Mouse (Mus musculus) thymus, postnatal 10 days (tissue): ENCODE data around the gene Agbl4.
A peak's percentile ranks its signal among the peaks of the same experiment; 100 is the strongest.

Source experiments
- DNase-seq, 2 experiments: peaks; one replicate each; pipeline ENCODE4 v3.0.0; 2021; ENCODE audit warnings: low spot score in 2 of 2

Gene Agbl4

DNA sequence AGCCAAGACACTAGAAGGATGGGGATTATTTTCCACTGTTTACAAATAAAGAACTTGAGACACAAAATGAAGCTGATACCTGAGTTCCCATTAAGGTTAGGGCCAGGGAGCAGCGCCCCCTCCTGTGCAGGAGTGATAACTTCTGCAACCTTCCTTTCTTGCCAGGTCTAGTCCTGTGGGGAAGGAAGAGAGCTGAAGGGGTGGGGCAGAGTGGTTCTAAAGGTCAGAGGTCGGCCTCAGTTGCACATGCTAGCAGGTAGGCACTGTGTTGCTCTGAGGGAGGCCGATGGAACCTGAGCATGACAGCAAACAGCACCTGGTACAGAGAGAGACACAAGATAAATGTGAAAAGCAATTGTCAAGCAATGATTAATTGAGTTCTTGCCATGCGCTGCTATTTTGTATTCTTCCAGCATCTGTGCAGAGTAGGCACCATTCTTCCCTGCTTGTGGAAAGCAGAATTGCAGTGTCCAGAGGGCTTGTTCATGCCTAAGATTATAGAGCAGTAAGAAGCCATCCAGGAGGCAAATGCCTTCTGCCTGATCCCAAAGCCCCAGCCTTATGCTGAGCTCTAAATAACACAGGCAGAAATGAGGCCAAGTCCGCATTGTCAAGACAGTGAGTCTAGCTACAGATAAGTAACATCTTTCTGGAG is 1096.4 kb downstream of the Agbl4 start:
- no peak for DNase-seq

DNA sequence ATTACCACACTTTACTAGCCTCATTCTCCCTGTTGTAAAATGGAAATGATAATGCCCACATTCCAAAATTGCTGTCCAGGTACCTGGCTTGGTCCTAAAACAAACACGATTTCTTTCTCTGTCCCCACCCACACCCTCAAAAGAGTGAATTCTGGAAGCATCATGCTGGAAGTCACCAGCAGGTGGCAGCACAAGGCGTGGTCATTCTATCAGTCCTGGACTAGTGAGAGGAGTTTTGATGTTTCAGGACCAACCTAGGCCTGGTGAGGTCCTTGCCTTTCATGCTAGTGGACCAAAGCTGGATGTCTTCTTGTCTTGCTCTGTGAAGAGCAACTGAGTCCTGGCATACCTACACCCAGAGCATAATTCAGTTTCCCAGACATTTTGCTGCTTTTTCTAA is 1098.5 kb downstream of the Agbl4 start:
- DNase-seq: peak in 1 of 2 experiments; percentile 38

DNA sequence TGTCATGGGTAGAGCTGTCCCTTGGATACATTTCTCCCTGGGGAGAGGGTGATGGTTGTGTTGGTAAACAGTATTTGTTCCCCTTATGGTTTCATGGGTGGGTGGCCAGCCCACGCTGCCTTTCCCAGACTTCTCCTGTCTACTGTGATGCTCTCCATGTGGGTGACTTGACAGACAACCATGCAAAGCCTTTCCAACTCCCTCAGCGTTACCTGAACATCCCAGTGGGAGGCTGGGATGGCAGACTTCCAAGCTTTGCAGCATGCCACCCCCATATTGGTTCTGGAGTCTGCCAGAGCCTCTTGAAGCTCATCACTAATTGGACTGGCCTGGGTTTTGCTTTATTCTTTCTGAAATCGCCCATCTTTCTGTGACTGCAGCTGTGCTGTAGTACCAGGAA is 1101.3 kb downstream of the Agbl4 start:
- DNase-seq: no peak

DNA sequence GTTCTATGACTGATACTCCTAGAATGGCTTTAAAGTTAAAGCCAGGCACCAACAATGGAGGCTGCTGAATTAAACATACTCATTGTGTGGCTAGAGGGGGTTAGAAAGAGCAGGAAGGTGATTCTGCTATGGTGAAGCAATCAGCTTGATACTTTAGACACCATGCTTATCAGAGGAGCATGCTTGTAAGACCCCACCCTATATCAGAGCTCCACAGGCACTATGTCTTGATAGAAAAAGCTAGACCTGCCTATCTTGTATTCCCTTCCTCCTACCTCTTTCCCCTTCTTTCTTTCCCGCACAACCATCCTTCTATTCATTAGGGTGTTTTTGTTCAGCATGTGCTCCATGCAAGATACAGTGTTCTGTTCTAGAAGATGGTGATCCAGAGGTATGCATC is 1104.0 kb downstream of the Agbl4 start:
- DNase-seq: no peak

DNA sequence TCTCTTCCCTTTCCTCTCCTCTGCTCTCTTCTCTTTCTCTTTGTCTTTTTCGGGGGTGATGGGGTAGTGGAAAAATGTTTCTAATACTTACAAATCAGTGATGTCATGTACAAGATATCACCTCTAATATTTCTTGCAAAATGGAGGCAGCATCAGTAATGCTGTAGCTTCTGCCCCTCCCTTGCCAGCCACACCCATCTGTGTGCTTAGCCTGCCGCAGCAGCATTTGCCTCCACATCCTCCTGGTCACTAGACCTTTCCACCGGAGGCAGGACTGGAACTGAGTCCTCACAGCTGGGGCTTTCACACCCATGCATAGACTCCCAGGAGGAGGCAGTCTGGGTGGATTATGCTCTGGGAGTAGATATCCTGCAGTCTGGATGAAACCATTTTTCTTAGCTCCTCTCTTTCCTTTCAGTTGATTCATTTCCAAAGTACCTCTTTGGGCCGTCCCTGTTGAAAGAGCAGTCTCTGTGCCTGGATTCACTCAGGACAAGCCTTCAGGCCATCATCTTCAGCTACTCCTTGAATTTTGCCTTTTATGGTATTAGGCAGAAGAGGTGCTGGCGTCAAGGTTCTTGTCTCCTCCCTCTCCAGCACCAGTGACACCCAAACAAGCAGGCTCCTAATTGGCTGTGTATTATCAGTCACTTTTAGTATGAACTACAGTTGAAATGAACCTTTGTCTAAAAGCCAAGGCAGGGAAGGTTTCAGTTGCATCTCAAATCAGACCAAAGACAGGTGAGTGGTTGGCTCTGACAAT is 1105.7 kb downstream of the Agbl4 start:
- DNase-seq: no peak

DNA sequence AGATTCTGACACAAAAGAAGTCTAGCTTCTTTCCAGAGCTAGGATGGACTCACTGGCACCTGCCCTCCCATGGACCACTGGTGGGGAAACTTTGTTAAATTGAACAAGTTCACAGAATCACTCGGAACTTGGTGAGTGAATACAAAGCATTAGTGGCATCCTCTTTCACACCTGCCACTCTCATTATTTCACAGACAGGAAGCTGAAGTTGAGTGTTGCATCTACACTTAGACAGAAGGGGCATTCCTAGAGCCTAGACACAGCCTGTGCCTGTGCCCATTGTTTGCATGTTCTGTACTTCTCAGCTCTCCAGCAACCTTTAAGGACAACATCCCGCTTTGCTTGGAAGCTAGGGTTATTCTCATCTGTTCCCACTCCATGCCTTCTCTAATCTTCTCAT is 1107.5 kb downstream of the Agbl4 start:
- DNase-seq: no peak

DNA sequence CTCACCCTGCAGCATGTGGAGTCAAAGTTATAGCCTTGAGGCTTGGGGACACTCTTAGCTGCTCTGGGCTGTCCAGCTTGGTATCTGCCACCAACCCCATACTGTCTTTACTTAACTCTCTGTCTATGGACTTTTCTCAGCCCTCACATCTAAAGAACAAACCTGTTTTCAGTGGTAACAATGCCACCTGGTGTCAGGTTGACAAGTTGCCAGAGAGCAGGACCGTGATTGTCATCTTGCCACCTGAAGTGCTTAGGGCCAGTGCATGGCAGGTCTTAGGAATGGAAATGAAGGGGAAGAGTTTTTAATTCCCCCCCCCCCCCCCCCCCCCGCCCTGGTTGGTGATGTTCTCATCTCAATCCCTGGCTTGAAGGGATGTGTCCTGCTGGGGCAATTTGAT is 1112.7 kb downstream of the Agbl4 start:
- DNase-seq: no peak

DNA sequence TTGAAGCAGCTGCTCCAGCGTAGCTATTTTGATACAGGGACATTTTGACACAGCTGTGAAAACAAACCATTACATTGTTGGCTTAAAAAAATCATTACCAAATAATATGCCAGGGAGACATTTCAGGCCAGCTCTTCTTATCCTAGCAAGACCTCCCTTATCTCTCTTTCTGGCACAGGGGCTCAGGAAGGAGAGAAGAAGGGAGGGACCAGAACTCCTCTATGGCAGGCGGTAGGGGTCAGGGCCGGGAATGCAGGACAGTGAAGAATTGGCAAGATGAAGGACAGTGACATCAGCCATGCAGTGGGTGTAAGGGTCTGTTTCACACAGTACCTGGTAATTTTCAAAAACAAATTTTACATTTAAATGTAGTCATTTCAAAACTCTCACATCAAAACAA is 1116.5 kb downstream of the Agbl4 start:
- DNase-seq: no peak

DNA sequence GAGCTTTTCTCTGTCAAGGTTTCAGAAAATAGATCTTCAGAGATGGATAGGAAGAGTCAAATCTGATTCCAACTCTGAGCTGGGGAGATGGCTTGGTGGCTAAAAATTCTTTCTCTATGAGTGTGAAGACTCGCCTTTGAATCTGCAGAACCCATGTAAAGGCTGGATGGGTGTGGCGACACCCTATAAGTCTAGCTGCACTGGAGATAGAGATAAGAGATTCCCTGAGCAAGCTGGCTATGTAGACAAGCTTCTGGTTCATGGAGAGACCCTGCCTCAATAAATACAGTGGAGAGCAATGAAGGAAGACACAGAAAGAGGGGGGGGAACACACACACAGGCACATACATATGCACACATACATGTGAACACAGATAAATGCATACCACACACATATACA is 1118.7 kb downstream of the Agbl4 start:
- DNase-seq: no peak

DNA sequence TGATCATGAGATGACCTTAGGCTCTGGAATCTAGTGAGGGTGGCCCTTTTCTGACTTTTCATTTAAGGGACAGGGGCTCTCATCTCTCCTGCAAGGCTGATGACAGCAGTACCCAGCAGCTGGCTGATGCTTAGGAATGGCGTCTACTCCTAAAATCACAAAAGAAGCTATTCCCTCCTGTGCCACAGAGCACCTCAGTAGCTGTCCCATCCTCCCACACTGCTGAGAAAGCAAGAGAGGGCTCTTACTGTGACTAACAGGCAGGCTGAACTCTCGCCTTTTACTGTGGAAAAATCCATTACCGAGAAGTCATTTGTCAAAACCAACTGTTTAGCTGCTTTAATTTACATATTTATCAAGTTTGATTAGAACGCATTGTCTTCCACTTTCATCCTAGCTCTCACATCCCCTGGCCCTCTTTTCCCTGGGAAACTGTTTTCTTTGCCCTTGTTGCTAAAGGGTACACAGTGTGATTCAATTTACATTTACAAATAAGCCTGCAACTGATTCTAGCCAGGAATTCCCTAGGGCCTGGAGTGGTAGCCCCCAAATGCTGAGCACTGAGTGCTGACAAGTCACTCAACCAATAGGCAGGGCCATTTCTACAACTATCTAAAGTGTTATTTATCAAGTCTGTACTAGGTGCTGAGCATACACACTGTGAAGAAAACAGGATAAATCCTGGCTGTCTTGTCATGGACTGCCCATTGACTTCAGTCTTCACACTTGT is 1119.8 kb downstream of the Agbl4 start:
- DNase-seq: no peak

DNA sequence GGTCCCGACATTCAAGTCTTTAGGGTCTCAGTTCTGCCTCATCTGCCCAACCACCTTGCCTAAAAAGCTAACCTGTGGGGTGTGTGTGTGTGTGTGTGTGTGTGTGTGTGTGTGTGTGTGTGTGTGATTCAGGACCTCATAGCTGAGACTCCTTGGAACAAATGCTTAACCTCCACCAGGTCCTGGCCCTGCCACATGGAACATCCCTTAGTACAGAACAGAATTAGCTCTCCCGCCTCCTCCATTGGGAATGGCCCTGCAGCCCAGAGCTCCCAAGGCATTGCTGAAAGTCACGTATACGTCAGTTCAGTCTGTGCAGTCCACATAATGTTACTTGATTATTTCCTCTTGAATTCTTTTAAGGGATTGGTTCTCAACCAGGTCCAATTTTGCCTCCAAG is 1120.7 kb downstream of the Agbl4 start:
- no peak for DNase-seq

DNA sequence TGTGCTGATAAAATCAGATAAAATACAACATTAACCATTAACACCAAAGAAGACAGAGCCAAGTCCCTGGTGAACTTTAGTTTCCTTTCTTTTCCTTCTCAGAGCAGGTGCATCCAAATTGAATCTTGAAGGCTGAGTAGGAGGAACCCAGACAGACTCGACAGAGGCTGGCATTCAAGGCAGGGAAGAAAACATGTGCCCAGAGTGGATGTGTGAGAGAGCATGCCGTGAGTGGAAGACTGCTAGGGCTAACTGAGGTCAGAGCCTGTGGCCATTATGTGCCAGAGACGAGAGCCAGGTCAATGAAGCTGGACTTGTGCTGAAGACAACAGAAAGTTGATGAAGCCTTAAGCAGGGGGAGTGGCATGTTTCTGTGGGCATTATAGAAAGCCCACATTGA is 1121.8 kb downstream of the Agbl4 start:
- DNase-seq: no peak

DNA sequence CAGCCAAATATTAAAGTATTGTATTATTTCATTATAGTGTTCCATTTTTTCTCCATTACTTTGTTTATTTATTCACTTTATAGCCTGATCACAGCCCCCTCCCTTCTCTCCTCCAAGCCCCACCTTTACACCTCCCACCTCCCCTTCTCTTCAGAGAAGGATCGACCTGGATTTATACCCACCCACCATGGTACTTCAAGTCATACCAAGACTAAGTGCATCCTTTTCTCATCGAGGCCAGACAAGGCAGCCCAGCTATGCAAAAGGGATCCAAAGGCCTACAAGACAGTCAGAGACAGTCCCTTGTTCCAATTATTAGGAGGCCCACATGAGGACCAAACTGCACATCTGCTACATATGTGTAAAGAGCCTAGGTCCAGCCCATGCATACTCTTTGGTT is 1122.5 kb downstream of the Agbl4 start:
- DNase-seq: no peak

DNA sequence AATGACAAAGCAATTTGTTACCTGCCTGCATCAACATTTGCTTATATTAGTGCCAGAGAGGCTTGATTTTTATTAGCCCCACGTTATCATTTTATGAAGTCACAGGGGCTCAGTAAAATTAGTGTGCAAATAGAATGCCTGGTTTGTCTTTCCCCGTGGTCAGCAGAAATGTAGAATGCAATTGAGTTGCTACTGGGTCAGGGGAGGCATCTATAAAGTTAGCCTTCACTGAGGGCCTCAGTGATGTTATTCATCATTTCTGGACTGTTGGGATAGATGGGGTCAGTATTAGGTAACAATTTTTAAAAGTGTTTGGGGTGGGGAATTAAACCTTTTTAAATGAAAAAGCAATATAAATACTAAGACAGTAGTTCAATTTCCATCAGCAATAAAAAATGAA is 1125.5 kb downstream of the Agbl4 start:
- DNase-seq: no peak

DNA sequence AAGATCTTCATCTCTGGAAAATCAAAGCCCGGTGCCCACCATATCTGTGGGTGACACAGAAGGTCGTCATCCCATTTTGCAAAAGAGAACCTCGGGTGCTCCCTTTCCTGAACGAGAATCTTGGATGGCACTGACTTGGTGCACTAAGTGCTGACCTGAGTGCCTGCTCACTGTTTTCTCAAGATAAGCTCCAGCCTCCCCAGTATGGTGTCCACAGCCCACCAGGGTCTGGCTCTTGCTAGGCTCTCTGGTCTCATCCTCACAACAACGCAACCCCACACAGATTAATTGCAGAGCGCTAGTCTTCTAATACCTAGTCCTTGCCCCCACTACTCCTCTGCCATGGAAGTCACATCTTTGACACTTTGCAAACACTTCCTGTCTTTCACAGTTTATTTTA is 1131.5 kb downstream of the Agbl4 start:
- no peak for DNase-seq

DNA sequence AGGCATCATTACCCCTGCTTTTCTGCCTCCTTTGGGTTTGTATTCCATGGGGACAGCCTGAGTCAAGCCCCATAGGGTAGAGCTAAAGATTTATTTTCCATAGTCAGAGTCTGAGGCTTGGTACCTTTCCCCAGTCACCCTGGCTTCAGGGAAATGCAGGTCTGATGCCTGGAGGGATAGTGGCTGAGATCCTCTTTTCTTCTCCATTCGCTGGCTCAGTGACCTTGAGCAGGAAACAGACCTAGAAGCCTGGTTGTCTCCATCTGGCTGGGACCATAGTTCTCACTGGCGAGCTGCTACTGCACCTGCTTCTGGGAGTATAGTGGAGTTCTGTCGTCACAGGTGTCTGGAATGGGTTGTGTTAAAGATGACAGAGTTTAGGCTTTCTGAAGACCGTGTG is 1132.5 kb downstream of the Agbl4 start:
- no peak for DNase-seq

DNA sequence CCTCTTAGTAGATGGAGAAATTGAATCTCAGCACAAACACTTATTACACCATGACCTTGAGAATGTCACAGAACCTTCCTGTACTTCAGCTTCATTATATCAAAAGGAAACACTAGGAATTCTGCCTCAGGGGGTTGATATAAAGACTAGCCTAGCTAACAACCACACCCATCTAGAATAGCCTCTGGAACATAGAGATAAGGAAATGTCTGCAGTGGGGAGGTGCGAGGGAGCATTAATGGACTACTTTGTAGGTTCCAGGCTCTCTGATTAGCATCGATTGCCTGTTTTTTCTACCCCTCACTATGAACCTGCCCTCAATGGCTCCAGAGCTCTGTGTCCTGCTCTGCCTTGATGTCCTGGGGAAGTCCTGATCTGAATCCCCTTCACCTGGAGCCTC is 1133.1 kb downstream of the Agbl4 start:
- DNase-seq: no peak

DNA sequence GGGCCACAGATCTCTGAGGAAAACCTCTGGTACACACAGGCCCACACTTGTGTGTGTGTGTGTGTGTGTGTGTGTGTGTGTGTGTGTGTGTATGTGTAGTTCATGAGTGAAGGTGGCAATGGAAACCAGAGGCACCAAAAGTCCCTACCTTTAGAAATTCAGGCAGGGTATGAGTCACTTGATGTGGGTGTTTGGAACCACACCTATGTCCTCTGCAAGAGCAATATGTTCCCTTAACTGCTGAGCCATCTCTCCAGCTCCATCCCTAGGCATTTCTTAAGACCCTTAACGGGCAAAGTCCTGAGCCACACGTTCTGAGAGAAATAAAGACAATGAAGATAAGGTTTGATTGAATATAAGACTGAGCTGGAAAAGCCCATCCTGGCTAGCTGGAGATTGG is 1147.2 kb downstream of the Agbl4 start:
- DNase-seq: no peak

DNA sequence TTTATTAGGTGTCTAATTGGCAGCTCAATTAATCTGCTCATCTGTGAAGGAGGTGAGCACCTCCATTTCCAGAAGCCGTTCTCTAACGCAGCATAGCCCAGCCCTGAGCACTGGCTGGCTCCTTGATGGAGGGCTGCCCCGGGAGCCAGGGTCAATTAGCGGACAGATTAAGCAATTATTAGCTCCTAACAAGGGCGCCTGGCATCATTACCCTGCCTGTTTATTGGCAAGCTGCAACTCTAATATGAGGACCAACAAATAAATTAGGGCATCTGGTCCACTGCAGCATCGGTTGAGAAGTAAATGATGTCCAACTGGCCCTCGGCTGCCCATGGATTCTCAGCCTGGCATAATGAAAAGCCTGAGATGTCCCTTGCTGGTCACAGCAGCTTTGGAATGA is 1148.5 kb downstream of the Agbl4 start:
- no peak for DNase-seq

DNA sequence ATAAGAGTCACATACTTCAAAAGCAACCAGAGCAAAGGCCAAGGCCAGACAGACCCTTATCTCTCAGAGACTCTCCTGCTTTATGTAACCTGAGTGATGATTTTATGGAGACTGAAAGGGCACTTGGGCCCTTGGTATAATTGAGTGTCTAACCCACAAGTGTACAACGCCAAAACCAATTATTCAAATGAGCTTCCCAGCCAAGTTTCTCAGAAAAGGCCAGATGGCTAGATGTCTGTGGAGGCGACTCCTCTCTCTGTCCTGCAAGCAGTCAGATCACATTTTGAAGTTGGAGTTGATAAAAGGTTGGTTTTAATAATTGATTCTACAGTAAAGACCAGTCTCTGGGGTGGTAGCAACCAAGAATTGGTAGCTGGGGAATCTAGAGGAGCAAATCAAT is 1158.0 kb downstream of the Agbl4 start:
- DNase-seq: no peak

DNA sequence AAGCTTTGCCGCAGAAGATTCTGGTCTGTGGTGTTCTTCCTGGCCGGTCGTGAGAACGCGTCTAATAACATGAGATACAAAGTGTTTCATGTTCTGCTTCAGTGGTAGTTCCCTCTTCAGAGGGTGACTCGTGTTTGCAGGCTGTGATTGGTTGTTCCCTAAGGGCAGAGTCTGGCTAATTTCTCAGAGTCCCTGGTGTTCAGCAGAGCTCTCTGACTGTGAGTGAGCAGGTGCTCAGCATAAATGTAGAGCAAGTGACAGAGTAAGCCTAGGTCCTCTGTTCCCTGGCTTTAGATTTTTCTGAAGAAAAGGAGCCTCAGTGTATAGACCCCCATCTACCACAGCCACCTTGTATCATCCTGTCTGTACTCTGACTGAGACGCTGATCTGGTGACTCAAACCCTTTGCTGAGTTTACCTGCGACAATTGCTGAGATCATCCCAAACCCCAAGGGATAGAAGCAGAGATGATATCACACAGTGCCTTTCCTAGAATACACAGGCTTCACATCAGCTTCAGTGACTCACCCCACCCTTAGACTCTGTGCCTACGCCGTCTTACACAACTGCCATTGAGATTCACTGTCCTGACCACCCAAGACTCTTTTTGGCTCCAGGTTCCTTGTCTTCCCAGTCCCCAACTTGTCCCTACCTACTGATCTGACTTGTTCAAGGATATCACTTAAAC is 1179.8 kb downstream of the Agbl4 start:
- no peak for DNase-seq

DNA sequence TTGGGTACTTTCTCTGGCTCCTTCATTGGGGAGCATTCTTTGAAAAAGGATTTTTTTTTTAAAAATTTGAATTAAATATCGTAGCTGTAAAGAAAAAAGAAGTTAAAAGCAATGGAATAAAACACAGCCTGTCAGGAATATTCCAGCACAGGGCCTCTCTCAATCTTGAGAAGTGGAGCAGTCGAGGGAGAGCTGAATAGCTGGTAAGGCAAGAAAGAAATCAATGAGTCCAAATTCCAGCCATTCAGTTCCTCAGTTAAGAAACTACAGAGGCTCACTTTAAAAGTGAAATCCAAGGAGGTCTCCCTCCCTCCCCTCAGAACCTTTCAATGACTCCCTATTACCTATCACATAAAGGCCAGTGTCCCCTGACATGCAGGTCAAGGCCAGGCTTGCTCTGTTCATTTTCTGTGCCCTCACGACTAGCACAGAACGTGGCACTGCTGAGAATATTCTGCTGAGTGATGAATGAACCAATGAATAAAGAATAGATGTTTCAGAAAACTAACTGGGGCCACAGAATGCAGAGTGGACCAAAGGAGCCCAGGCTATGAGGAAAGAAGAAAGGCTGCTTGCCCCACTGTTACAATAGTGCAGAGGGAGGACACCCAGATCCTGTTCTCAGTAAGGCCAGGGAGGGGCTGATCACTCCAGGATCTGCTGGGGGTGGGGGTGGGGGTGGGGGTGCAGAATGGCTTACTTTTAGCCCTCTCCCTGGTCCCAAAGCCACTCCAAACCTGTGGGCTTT is 1181.8 kb downstream of the Agbl4 start:
- DNase-seq: no peak
